Mouse (Mus musculus) activated CD4-positive, CD25-positive, alpha-beta regulatory T cell (primary cell): ENCODE results near the gene Cldn1. TPM values are rescaled to one million over a fixed set of nuclear protein-coding genes. Genes with fewer than 3 reads are reported as not detected.

ENCODE experiments used
- polyA plus RNA-seq, 2 experiments: library from polyadenylated mRNA; unstranded; fragments of 100-300 nt; shearing (Covaris generic); gene quantifications; one replicate each; pipeline ENCODE4 v1.2.1; 2017

The Cldn1 gene
- under 1 TPM in 1 of 2 experiments, not detected in 1; 0.15 TPM for polyA plus RNA-seq

DNA sequence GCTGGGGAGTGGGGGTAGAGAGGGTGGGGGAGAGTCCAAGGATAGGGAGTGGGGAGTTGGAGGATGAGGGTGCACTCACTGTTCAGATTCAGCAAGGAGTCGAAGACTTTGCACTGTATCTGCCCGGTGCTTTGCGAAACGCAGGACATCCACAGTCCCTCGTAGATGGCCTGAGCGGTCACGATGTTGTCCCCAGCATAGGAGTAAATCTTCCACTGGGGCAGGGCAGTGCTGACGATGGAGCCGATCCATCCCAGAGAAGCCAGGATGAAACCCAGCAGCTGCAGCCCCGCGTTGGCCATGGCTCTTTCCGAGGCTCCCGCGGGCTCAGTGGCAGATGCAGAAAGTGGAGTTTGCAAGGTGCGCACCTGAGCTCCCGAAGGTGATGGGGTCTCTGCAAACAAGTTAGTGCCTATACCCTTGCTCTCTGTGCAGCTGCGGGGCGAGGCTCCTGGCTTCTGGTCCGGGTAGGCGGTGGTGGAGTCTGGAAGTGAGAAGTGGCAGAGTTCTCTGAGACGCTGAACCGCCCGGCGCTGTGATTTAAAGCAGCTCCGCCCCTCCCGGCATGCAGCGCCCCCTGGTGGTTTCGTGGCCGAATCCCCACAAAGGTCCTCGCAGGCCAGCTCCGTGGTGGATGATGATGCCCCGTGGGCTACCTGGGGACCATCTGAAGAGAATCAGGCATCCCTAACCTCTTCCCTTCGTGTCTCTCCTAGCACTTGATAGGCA is at the start of gene Cldn1:
TSS of gene Cldn1 (minus strand) at position 517 of the 729 bp plus-strand sequence.

Other genes with a start within 250 kb of the Cldn1 start
- not detected for gene Cldn16, start 91.3 kb upstream of the Cldn1 start, polyA plus RNA-seq
- gene Tmem207, start 154.9 kb upstream of the Cldn1 start, polyA plus RNA-seq = not detected
- gene Il1rap, start 209.9 kb upstream of the Cldn1 start, polyA plus RNA-seq = 10 to 100 TPM in 1 of 2 experiments, 1 to 10 TPM in 1; 8.1 to 10.5 TPM